Mouse (Mus musculus): ENCODE measurements around the gene D1Ertd622e.

Gene D1Ertd622e

DNA sequence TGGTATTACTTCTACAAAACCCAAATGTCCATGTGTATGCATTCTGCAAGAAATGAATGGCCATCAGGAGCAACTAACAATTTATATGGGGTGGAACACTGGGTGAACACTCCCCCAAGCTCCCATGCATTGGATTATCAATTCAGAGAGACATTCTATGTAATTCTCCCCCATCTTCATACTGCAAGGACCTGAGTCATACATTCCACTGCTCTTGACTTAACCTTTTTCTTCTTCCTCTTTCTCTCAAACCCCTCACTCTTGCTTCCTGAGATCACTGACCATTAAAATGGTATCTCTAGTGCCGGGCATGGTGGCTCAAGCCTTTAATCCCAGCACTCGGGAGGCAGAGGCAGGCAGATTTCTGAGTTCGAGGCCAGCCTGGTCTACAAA lies 83.9 kb downstream of the D1Ertd622e start:
- no peak for DNase-seq

- DNase-seq: no peak
These were observed 84.5 kb downstream of the D1Ertd622e start for GRCm38 (mm10) chr1:97577062-97578024.

- DNase-seq: no peak
These were observed 85.3 kb downstream of the D1Ertd622e start for GRCm38 (mm10) chr1:97576576-97576975.

- DNase-seq: no peak
These were observed 91.1 kb downstream of the D1Ertd622e start for GRCm38 (mm10) chr1:97570814-97571213.

DNA sequence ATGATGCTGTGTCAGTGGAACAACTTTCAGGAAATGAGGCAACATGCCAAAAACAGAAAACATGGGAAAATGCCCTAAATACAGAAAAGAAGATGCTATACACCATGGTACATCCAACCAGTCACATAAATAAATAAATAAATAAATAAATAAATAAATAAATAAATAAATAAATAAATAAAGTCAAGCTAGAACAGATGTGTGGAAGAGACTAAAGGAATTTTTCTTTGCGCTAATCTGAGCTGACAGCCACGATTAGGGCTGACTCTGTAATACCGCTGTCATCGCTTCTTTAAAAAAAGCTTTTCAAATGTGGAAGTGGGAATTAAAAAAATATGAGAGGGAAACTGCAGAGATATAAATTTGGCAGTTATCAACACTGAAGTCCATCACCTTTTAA lies 93.9 kb downstream of the D1Ertd622e start:
- no peak for DNase-seq

DNA sequence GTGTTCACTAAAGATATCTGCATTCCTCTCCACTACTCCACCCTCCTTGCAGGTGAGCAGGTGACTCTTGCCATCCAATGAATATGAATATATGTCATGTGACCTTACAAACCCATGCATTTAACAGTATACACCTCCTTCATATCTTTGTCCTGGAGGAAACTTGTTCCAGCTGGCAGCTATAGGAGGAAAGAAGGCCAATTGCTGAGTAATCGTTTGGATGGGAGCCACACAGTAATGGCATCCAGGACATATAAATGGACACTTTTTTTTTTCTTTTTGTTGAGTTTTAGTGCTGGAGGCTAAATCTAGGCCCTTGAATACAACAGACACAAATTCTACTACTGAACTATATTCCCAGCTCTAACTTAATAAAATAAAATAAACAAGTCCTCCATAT lies 97.2 kb downstream of the D1Ertd622e start:
- no peak for DNase-seq

DNA sequence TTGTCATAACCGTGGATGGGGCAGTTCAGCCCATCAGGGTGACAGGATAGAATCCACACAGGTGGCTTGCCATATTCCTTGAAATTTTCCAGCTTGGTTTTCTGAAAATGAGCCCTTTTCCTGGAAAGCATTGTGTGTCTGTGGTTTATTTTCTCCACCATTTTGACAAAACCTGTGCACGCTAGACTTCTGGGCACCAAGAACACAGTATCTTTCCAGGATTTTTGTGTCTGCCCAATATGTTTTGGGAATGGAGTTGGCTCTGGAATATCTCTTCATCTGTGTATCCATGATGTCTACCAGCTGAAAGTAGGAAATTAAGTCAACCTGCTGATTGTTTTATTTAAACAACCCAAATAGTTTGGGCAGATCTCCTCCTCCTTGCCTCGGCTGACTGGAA lies 99.0 kb downstream of the D1Ertd622e start:
- no peak for DNase-seq
